Mouse (Mus musculus) liver, embryonic 11.5 days (tissue): ENCODE data around the gene Agrn. TPM values are rescaled to one million over a fixed set of nuclear protein-coding genes. Genes with fewer than 3 reads are reported as not detected.

Experiments
- ATAC-seq: fragments of 200-750 bp; cut with Nextera tagmentation; replicated peaks from 2 replicates; pipeline ENCODE4 v1.8.0; 2017; ENCODE audit warnings: moderate number of reproducible peaks, mild to moderate bottlenecking, moderate TSS enrichment, moderate library complexity; ENCODE audit not compliant: low FRiP score
- DNase-seq: peaks from one replicate; pipeline ENCODE4 v3.0.0-alpha.2; 2017; ENCODE audit warnings: low spot score
- H3K27ac ChIP-seq: fragments of 300-500 bp; sonication (generic); 2 replicates; pipeline ENCODE4 v1.5.1; 2014; ENCODE audit warnings: mild to moderate bottlenecking, low read depth, low read length, control low read depth
- H3K27me3 ChIP-seq: fragments of 300-500 bp; sonication (generic); replicated peaks from 2 replicates; pipeline ENCODE4 v1.6.1; 2014; ENCODE audit warnings: low read length, mixed read lengths; ENCODE audit not compliant: control insufficient read depth, insufficient read depth
- H3K36me3 ChIP-seq: fragments of 300-500 bp; sonication (generic); 2 replicates; pipeline ENCODE4 v1.6.1; 2014; ENCODE audit warnings: mild to moderate bottlenecking, low read length, moderate library complexity, mixed read lengths; ENCODE audit not compliant: control insufficient read depth, insufficient read depth
- H3K4me1 ChIP-seq: fragments of 300-500 bp; sonication (generic); replicated peaks from 2 replicates; pipeline ENCODE4 v1.6.1; 2014; ENCODE audit warnings: low read length, mixed read lengths; ENCODE audit not compliant: control insufficient read depth, insufficient read depth
- H3K4me2 ChIP-seq: fragments of 300-500 bp; sonication (generic); 2 replicates; pipeline ENCODE4 v1.6.1; 2014; ENCODE audit warnings: mild to moderate bottlenecking, control low read depth, moderate library complexity
- H3K4me3 ChIP-seq: fragments of 300-500 bp; sonication (generic); 2 replicates; pipeline ENCODE4 v1.5.1; 2014; ENCODE audit warnings: low read depth, low read length, control low read depth
- H3K9ac ChIP-seq: fragments of 300-500 bp; sonication (generic); 2 replicates; pipeline ENCODE4 v1.6.1; 2014; ENCODE audit warnings: low read depth, low read length, control low read depth
- H3K9me3 ChIP-seq: fragments of 300-500 bp; sonication (generic); 2 replicates; pipeline ENCODE4 v1.6.1; 2016; ENCODE audit warnings: low read length, inconsistent platforms, mixed read lengths; ENCODE audit not compliant: control insufficient read depth
- whole genome bisulfite sequencing: fragments of 180-500 bp; shearing (Covaris S2); extraction: QIAGEN DNeasy Blood & Tissue Kit; methylation state at CpG from one replicate; pipeline ENCODE4 v1.1.7; 2014; 5-methylcytosine and 5-hydroxymethylcytosine counted together
- polyA plus RNA-seq: library from polyadenylated mRNA; unstranded; fragments of >200 nt; fragmentation: Nextera tagmentation; extraction: Ambion mirVana; gene quantifications from 2 replicates; pipeline ENCODE4 v1.2.1, GENCODE M21; 2014

Gene Agrn
- polyA plus RNA-seq = 31.6 and 35.5 TPM in 2 replicates

DNA sequence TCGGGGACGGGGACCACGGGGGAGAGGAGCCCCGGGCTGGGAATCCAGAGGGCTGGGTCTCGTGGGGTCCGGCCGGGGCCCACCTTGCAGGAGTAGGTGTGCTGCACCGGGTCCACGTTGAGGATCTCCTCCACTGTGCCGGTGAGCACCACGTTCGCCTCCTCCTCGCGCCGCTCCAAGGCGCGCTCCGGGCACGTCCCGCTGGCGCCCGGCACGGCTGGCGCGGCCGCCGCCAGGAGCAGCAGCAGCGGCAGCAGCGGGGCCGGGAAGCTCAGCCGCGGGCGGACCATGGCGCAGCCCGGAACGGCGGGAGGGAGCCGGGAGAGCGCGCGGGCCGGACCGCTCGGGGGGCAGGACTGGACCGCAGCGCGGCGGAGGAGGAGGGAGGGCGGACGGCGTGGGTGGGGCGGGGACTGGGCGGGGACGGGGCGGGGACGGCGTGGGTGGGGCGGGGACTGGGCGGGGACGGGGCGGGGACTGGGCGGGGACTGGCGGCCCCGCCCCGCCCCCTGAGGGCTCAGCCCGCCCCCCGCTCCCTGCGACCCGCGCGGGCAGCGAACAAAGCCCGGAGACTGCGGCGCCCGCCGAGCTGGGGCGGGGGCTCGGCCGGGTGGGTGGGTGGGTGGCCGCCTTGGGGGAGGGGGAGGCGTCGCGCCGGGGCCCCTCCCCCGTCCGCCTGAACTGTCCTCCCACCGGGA, at the start of gene Agrn:
Agrn (minus strand) TSS at position 358 of the 698 bp plus-strand sequence.
- H3K4me1 ChIP-seq = peaks cover 38% of the 10 kb centered on the region
- under 1% methylated on average over 39 of the region's 88 CpGs for WGBS
- no peaks in the 10 kb centered on the region for H3K36me3 ChIP-seq
- DNase-seq (peak; percentile 79), ATAC-seq (peak; percentile 77)
- H3K9ac ChIP-seq = peak within 1 kb of the TSS; percentile 82
- H3K27ac ChIP-seq = peak within 1 kb of the TSS; percentile 93
- H3K9me3 ChIP-seq = no peaks in the 10 kb centered on the region
- H3K4me3 ChIP-seq = peak within 1 kb of the TSS; percentile 88
- peak within 1 kb of the TSS; percentile 99 for H3K4me2 ChIP-seq
- H3K27me3 ChIP-seq = peaks cover 8% of the 10 kb centered on the region

DNA sequence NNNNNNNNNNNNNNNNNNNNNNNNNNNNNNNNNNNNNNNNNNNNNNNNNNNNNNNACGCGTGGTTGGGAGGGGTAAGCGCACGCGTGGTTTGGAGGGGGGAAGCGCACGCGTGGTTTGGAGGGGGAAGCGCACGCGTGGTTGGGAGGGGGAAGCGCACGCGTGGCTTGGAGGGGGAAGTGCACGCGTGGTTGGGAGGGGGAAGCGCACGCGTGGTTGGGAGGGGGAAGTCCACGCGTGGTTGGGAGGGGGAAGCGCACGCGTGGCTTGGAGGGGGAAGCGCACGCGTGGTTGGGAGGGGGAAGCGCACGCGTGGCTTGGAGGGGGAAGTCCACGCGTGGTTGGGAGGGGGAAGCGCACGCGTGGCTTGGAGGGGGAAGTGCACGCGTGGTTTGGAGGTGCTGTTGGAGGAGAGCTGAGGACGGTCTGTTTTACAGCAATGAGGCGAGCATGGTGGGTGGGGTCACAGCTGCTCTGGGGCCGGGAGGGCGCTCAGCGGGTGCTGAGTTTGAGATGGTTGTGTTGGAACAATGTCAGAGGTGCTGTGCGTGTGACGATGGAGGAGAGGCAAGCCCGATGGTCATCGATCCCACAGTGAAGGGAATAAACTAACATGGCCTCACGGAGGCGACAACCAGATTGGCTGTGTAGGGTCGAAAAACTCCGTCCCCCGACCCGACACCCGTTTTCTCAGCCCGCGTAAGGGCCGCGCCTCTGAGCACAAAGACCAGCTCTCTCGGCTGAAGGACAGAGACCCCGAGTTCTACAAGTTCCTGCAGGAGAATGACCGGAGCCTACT, 39.6 kb upstream of the Agrn start:
- H3K9me3 ChIP-seq = no peaks in the 10 kb centered on the region
- H3K4me2 ChIP-seq = peak overlapping the region; percentile 98
- DNase-seq (no peak), ATAC-seq (no peak)
- H3K4me3 ChIP-seq = peak overlapping the region; percentile 94
- H3K27me3 ChIP-seq = no peaks in the 10 kb centered on the region
- peak overlapping the region; percentile 93 for H3K9ac ChIP-seq
- H3K27ac ChIP-seq = peak overlapping the region; percentile 99
- WGBS = 22% methylated on average over 55 of the region's 60 CpGs
- H3K36me3 ChIP-seq = peaks cover 48% of the 10 kb centered on the region
- peaks cover 16% of the 10 kb centered on the region for H3K4me1 ChIP-seq

DNA sequence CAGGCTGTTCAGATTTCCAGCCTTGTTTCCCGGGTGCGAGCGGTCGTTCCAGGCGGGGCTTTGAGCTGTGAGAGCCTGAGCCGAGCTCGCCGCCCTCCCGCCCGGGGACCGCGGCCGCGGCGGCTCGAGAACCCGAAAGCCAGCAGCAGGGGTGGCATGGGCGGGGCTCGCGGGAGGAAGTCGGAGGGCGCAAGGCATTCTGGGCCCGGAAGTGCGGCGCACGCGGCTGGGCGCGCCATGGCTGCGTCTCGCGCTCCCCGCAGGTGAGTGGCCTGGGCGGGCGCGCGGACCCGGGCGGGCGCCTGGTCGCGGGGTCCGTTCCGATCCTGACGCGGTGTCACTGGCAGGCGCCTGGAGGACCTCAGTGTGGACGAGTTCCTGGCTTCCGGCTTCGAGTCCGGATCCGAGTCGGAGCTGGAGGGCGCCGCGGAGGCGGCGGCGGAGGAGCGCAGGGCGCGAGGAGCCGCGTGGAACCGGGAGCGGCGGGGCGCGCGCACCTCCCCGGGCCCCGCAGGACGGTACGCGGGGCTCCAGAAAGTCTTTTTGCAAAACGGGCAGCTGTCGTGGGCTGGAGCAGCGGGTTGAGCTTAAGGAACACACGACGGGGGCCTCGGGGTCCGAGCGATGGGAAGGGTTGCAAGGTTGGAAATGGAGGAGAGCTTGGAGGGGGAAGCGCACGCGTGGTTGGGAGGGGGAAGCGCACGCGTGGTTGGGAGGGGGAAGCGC, 38.7 kb upstream of the Agrn start, which contains the start of gene Noc2l:
Noc2l (plus strand) TSS at position 203 of the 726 bp plus-strand sequence.
- Histone ChIP-seq H3K9ac (peak within 1 kb of the TSS; percentile 93), H3K27me3 (no peaks in the 10 kb centered on the region), H3K36me3 (peaks cover 45% of the 10 kb centered on the region), H3K4me1 (peaks cover 16% of the 10 kb centered on the region), H3K9me3 (no peaks in the 10 kb centered on the region), H3K4me2 (peak within 1 kb of the TSS; percentile 98), H3K4me3 (peak within 1 kb of the TSS; percentile 94), H3K27ac (peak within 1 kb of the TSS; percentile 99)
- ATAC-seq (peak; percentile 86), DNase-seq (peak; percentile 96)
- under 1% methylated on average over 85 of the region's 90 CpGs for WGBS

DNA sequence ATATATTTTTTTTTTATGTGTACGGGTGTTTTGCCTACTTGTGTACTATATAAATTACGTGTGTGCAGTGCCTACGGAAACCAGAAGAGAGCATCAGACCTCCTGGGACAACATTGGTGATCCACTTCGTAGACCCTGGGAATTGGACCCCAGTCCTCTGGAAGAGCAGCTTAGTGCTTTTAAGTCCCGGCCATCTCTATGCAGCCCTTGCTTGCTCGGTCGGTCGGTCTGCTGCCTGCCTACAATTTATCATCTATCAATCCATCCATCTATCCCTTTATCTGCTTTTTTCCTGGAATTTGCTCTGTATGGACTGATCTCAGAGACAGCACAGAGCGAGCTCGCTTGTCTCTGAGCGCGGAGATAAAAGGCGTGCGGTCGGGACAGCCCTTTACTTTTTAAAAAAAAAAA, 38.1 kb upstream of the Agrn start:
- Histone ChIP-seq H3K4me2 (peak overlapping the region; percentile 98), H3K36me3 (peaks cover 44% of the 10 kb centered on the region), H3K9ac (peak overlapping the region; percentile 93), H3K27me3 (no peaks in the 10 kb centered on the region), H3K4me1 (peaks cover 16% of the 10 kb centered on the region), H3K9me3 (no peaks in the 10 kb centered on the region), H3K4me3 (peak overlapping the region; percentile 94), H3K27ac (peak overlapping the region; percentile 99)
- WGBS = under 1% methylated on average over 15 of the region's 15 CpGs
- ATAC-seq (peak; percentile 40), DNase-seq (no peak)

DNA sequence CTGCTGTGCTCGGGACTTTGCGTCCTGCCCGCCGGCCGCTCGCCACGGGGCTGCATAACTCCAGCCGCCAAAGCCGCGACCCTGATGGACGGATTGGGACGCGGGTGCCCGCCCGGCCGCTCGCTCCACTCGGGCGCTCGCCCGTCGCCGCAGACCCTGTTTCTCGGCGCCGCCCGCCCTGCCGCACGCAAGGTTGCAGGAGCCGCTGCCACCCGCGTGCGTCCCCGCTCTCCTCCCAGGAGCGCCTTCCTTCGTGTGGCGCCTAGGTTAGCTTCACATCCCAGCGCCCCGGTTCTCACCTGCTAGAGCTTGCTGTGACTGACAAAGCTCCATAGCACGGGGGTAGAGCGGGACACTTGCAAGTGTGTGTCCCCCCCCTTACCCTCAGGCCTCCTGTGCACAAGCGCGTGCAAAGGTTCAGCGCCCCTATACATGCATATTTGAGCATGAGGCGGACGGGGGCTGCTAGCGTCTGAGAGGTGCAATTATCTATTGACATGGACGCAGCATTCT, 37.5 kb upstream of the Agrn start, which contains the start of gene Plekhn1:
Plekhn1 (minus strand) TSS at position 157 of the 513 bp plus-strand sequence.
- no peaks in the 10 kb centered on the region for H3K9me3 ChIP-seq
- H3K36me3 ChIP-seq = peaks cover 41% of the 10 kb centered on the region
- peak; percentile 82 for DNase-seq
- ATAC-seq = peak; percentile 33
- peak within 1 kb of the TSS; percentile 93 for H3K9ac ChIP-seq
- peak within 1 kb of the TSS; percentile 94 for H3K4me3 ChIP-seq
- H3K27me3 ChIP-seq = no peaks in the 10 kb centered on the region
- WGBS = 0% methylated on average over 38 of the region's 48 CpGs
- H3K4me2 ChIP-seq = peak within 1 kb of the TSS; percentile 98
- H3K27ac ChIP-seq = peak within 1 kb of the TSS; percentile 99
- H3K4me1 ChIP-seq = peaks cover 16% of the 10 kb centered on the region

DNA sequence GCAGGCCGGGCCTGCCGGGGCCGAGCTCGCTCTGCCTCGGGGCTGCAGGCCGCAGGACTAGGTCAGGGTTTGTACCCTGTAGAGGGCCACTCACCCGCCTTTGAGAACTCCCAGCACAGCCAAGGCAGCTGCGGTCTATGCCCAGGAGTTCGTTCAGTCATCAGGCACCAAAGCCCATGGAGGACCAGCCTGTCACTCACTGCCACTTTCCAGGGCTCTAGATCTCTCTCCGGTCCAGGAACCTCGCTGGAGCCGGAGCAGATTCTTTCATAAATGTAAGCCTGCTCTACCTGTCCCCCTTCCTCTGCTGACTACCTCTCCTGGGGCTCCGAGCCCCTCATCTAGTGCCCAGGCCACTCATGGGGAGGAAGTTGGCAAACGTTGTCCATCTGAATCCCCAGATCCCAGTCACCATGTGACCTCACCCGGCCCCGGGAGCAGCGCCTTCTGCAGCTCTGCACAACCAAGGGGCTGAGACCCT, 36.8 kb upstream of the Agrn start:
- H3K27ac ChIP-seq = peak overlapping the region; percentile 55
- ATAC-seq = no peak
- peak overlapping the region; percentile 98 for H3K4me2 ChIP-seq
- H3K4me3 ChIP-seq = peak overlapping the region; percentile 94
- peaks cover 19% of the 10 kb centered on the region for H3K4me1 ChIP-seq
- WGBS = 16% methylated on average over 17 of the region's 17 CpGs
- peak overlapping the region; percentile 90 for H3K9ac ChIP-seq
- H3K9me3 ChIP-seq = no peaks in the 10 kb centered on the region
- H3K27me3 ChIP-seq = no peaks in the 10 kb centered on the region
- DNase-seq = no peak
- peaks cover 39% of the 10 kb centered on the region for H3K36me3 ChIP-seq

DNA sequence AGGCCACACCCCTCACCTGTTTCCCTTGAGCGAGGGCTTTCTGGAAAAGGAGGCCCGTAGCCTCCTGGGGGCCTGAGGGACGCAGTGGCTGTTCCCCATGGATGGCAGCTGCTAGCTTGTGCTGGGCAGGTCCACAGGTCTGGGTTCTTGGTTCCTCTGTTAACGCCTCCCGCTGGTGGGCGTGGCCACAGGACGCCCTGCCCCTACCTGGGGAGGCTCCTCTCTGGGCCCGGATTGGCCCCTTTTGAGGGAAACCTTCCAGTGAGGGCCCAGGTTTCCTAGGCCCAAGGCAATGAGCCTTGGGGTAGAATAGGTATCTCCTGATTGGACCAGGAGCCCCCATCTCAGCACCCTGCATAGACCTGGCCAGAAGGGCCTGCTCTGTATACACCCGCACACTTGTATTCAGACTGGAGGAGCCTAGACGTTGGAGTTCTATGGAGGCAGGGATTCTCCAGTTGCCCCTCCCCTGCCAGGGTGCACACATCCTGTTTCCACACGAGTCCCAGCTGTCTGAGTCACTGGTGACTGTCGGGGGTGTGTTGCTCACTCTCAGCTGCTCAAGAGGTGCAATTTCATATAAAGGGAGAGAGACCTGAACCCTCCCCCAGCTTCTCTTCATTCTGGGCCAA, 31.2 kb upstream of the Agrn start:
- H3K27me3 ChIP-seq = peaks cover under 1% of the 10 kb centered on the region; the same call in 1 of the 2 replicates
- H3K4me2 ChIP-seq = 0 out of 2 replicates have a peak overlapping the region, but pooled peaks have one; percentile 29
- ATAC-seq (peak; percentile 40), DNase-seq (no peak)
- H3K9ac ChIP-seq = no peak overlapping the region; the same call in 1 of the 2 replicates
- peaks cover 22% of the 10 kb centered on the region for H3K36me3 ChIP-seq
- H3K4me1 ChIP-seq = peaks cover 12% of the 10 kb centered on the region
- peak overlapping the region; percentile 10; the same call in 1 of the 2 replicates for H3K4me3 ChIP-seq
- WGBS = 36% methylated on average over 12 of the region's 12 CpGs
- H3K27ac ChIP-seq = no peak overlapping the region
- no peaks in the 10 kb centered on the region for H3K9me3 ChIP-seq
